Mouse (Mus musculus) ES-Bruce4 (cell line): ENCODE results near the gene Adcy9. TPM values are rescaled to one million over a fixed set of nuclear protein-coding genes. Genes with fewer than 3 reads are reported as not detected.

Experiments used
- H3K27ac ChIP-seq: 2 replicates; pipeline ENCODE4 v1.5.1; 2012; ENCODE audit warnings: low read length, inconsistent platforms; ENCODE audit not compliant: insufficient read depth
- H3K27me3 ChIP-seq: 2 replicates; pipeline ENCODE4 v1.6.1; 2012; ENCODE audit warnings: mild to moderate bottlenecking, low read length, inconsistent platforms; ENCODE audit not compliant: control insufficient read depth, poor library complexity, insufficient read depth, severe bottlenecking
- H3K36me3 ChIP-seq: 2 replicates; pipeline ENCODE4 v1.6.1; 2012; ENCODE audit warnings: inconsistent platforms, mild to moderate bottlenecking, low read length, moderate library complexity; ENCODE audit not compliant: control insufficient read depth, poor library complexity, insufficient read depth, severe bottlenecking
- H3K4me1 ChIP-seq: one replicate; pipeline ENCODE4 v1.8.1; 2011; ENCODE audit warnings: low read length; ENCODE audit not compliant: control insufficient read depth, insufficient read depth
- H3K4me3 ChIP-seq: 2 replicates; pipeline ENCODE4 v1.5.1; 2011; ENCODE audit warnings: low read depth, mild to moderate bottlenecking, low read length
- H3K9ac ChIP-seq: 2 replicates; pipeline ENCODE4 v1.6.1; 2012; ENCODE audit warnings: low read depth, mild to moderate bottlenecking, inconsistent platforms; ENCODE audit not compliant: poor library complexity, severe bottlenecking
- H3K9me3 ChIP-seq: replicated peaks from 2 replicates; pipeline ENCODE4 v1.6.1; 2012; ENCODE audit warnings: mild to moderate bottlenecking, low read length, inconsistent platforms; ENCODE audit not compliant: control insufficient read depth, poor library complexity, insufficient read depth, severe bottlenecking
- CTCF ChIP-seq: IDR thresholded peaks from one replicate; pipeline ENCODE4 v1.8.1; 2011; ENCODE audit warnings: low read depth, low read length
- EP300 ChIP-seq: IDR thresholded peaks from 2 replicates; pipeline ENCODE4 v1.6.1; 2011; ENCODE audit warnings: low read depth, low read length; ENCODE audit not compliant: insufficient read depth
- POLR2A ChIP-seq: IDR thresholded peaks from one replicate; pipeline ENCODE4 v1.8.1; 2011; ENCODE audit warnings: low read length; ENCODE audit not compliant: insufficient read depth
- polyA plus RNA-seq: library from polyadenylated mRNA; stranded (reverse); fragments of >200 nt; gene quantifications from 2 replicates; pipeline ENCODE4 v1.2.4, GENCODE M21; 2011; ENCODE audit warnings: low read depth; ENCODE audit not compliant: missing spikeins, insufficient read depth, insufficient read length

The Adcy9 gene
- polyA plus RNA-seq, 1 experiment = 1.9 TPM

DNA sequence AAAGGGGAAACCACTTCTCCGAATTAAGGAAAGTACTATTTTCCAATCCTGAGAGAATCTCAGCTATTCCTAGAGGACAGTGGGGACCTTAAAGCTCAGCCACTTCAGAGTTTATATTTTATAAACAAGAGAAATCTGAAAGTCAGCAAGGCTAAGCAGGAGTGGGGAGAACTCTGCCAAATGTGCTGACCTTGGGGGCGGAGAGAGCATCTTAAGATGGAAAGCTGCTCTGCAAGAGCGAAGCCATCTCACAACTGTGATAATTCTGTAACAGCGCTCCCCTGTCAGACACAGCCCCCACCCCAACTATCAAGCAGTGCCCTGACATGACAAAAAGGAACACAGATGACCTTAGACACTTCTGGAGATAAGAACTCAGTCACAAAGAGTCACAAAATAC is 13.6 kb downstream of the Adcy9 start:
- Histone ChIP-seq H3K9me3 (no peaks in the 10 kb centered on the region), H3K27ac (no peak overlapping the region), H3K36me3 (no peaks in the 10 kb centered on the region), H3K9ac (no peak overlapping the region), H3K4me3 (no peak overlapping the region), H3K4me1 (no peaks in the 10 kb centered on the region), H3K27me3 (no peaks in the 10 kb centered on the region)
- TF ChIP-seq POLR2A (no peak), CTCF (no peak)

DNA sequence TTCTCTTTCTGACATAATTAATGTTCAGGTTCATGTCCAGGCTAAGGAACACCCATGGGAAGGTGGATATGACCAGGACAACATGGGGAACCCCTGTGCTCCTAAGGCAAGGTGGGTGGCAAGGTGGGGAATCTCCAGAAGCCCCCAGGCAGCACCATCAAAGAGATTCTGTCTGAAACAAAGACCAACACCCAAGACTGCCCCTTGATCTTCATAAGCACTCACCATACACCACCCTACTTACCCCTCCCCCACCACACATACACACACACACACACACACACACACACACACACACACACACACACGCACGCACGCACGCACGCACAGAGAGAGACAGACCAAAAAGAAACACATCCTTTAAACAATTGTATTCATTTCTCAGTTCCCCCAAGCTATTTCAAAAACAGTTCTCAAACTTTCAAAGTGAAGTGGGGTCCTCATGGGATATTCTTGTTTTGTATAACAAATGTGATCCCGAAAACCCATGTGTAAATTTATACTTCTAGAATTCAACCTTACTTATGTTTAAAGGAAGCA is 14.2 kb downstream of the Adcy9 start:
- no peaks in the 10 kb centered on the region for H3K4me1 ChIP-seq
- no peak overlapping the region for H3K9ac ChIP-seq
- no peak overlapping the region for H3K27ac ChIP-seq
- H3K27me3 ChIP-seq = no peaks in the 10 kb centered on the region
- no peaks in the 10 kb centered on the region for H3K36me3 ChIP-seq
- no peaks in the 10 kb centered on the region for H3K9me3 ChIP-seq
- no peak overlapping the region for H3K4me3 ChIP-seq
- no peak for TF ChIP-seq POLR2A
- TF ChIP-seq EP300 = no peak
- no peak for TF ChIP-seq CTCF

DNA sequence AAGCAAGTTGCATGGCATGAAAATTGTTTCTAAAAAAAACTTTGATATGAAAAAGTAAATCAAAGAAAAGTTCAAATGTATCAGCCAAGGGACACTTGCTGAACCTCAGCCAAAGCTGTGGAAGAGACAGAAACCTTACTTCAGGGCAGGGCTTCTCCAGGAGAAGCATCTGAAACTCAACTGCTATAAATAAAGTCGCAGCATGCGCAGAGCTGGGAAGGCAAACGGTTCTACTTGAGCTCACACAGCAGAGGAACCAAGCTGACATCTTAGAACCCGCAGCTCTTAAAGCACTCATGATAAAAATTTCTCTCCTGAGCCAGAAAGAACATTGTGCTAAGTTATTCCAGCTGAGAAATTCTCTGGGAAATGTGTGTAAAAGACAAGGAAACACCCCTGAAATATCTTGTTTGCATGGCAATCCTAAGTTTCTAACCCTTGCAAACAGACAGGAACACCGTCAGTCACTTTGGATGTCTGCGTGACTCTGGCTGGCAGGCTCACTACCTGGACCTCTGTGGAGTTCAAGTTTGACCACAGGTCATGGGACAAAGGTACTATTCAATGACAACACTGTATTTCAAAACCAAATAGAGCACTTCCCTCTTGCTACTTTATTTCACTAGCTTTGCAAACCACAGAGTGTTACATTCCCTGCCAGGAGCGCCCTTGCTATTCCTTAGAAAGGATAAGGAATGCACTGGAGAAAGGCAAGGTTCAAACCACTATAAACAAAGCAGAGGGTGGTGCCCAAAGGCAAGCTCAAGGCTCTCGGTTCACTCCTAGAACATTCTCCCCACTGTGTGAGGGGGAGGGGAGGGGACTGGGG is 15.2 kb downstream of the Adcy9 start:
- Histone ChIP-seq H3K27ac (no peak overlapping the region; the same call in 1 of the 2 replicates), H3K36me3 (no peaks in the 10 kb centered on the region), H3K27me3 (no peaks in the 10 kb centered on the region), H3K9ac (no peak overlapping the region), H3K4me1 (no peaks in the 10 kb centered on the region), H3K9me3 (no peaks in the 10 kb centered on the region), H3K4me3 (no peak overlapping the region)
- TF ChIP-seq CTCF (no peak), EP300 (no peak), POLR2A (no peak)

DNA sequence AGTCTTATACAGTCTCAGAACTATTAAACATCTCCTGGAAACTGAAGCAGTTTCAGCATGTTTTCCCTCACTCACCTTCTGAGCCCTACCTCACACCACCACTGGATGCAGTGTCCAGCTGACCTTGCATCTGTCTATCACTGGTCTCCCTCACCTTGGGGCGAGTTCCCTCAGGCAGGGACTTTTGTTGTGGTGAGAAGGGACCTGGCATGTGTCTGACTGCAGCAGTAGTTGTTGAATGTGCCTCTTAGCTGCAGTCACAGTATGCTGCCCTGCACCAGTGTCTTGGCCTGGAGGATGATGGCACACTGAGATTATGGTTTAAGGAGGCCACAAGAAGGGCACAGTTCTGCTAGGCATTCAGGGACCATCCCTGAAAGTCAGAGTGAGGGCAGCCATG is 19.2 kb downstream of the Adcy9 start:
- Histone ChIP-seq H3K36me3 (no peaks in the 10 kb centered on the region), H3K27ac (no peak overlapping the region), H3K9ac (no peak overlapping the region), H3K9me3 (no peaks in the 10 kb centered on the region), H3K27me3 (no peaks in the 10 kb centered on the region), H3K4me3 (no peak overlapping the region), H3K4me1 (no peaks in the 10 kb centered on the region)
- TF ChIP-seq EP300 (no peak), POLR2A (no peak), CTCF (no peak)

DNA sequence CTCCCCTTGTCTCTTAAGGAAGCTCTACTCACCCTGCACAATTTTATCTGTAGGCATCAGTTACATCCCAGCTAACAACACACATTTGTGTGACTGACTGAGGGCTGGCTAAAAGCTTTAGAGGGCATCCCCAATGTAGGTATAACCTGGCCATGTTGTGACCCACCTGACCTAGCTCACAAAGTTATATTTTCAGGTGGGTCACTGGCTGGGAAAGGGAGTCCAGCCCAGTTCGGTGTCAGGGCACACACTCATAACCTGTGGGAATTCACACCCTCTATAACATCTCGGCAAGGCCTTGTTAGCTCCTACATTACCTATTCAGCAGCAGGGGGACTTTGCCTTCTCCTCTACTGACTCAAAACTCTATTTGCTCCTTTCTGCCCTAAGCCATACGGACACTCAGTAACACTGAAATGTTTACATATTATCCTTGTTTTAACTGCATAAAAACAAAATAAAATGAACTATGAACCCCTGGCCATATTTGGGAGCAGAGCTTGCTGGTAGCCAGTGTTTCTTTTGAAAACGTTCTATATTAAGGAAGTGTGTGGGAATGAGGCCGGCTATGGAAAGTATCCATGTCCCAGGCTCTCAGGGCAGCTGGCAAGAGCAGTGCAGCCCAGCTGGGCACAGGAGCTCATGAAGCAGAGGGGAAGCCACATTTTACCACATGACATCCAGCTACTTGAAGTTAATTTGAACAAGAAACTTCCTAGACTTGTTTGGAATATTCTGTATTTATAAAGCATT is 20.7 kb downstream of the Adcy9 start:
- no peaks in the 10 kb centered on the region for H3K9me3 ChIP-seq
- H3K9ac ChIP-seq = no peak overlapping the region
- H3K4me3 ChIP-seq = no peak overlapping the region
- H3K36me3 ChIP-seq = no peaks in the 10 kb centered on the region
- H3K4me1 ChIP-seq = no peaks in the 10 kb centered on the region
- no peak for TF ChIP-seq CTCF
- TF ChIP-seq POLR2A = no peak
- no peak for TF ChIP-seq EP300
- no peak overlapping the region for H3K27ac ChIP-seq
- H3K27me3 ChIP-seq = no peaks in the 10 kb centered on the region

DNA sequence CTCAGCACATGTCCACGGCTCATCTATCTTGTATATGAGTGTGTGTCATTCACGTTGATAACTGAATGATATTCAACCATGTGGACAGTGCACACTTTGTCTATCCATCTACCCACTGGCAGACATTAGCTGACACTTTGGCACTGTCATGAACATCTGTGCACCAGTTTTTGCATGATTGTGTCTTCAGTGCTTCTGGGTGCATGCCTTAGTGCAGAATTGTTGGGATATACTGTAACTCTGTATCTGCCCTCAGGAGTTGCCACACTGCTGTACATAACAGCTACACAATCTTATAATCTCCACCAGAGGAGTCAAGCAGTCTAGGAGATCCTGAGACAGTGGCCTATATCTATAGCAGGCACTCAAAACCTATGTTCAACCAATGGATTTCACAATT is 21.5 kb downstream of the Adcy9 start:
- Histone ChIP-seq H3K9me3 (no peaks in the 10 kb centered on the region), H3K4me1 (no peaks in the 10 kb centered on the region), H3K9ac (no peak overlapping the region), H3K36me3 (no peaks in the 10 kb centered on the region), H3K4me3 (no peak overlapping the region), H3K27ac (no peak overlapping the region), H3K27me3 (no peaks in the 10 kb centered on the region)
- TF ChIP-seq EP300 = no peak
- no peak for TF ChIP-seq POLR2A
- no peak for TF ChIP-seq CTCF
